Mouse (Mus musculus): Measurements from ENCODE around the gene Clca3b.
"Not testable (repeated sequence)": the region's sequence is repeated elsewhere in the genome, so short reads cannot be mapped to it uniquely, and the experiment has no call there.

DNA sequence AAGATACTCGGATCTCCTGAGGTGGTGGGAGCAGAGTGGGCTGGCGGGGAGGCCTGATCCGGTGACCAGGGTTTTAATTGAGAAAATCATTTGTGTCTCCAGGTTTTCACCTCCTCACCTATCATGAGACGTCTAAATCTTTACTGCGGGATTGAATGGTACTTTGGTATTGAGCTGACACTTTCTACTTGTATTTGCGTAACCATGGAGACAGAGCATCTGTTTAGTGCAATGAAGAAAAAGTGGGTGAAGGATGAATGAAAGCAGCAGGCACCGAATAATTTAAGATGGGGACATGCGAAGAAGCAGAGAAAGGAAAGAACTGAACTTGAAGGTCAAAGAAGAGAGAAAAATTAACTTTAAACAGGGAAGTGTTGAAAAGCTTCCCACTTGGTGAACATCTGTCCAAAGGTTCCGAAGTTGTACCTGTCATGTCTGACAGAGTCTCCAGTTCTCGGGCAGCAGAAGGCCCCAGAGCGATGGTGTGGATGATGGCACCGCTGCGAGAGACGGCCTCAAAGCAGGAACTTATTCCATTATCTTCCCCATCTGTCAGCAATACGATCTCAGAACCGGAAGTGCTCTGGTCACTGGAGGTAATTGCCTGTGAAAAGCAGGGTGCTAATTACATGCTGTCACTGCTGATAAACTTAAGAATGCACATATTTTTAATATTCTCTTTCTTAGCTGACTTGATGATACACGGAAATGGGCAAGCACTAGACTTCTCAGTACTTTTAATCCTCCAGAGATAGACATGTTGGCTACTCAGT lies 40.8 kb downstream of the Clca3b start:
- not testable (repeated sequence) for TF ChIP-seq CTCF (IDR thresholded peaks at IDR 0.05; ENCODE audit: insufficient read depth, low read length); POLR2A (IDR thresholded peaks at IDR 0.05; ENCODE audit: borderline replicate concordance, extremely low read depth, low read depth, low read length)

Measured in lung, adult 2 months (tissue).